Mouse (Mus musculus): ENCODE measurements around the gene Tmem232. TPM values are rescaled to one million over a fixed set of nuclear protein-coding genes. Genes with fewer than 3 reads are reported as not detected.
"Not testable (repeated sequence)": the region's sequence is repeated elsewhere in the genome, so short reads cannot be mapped to it uniquely, and the experiment has no call there.

Gene Tmem232
- polyA plus RNA-seq, 1 experiment from 2014 or later = not detected

DNA sequence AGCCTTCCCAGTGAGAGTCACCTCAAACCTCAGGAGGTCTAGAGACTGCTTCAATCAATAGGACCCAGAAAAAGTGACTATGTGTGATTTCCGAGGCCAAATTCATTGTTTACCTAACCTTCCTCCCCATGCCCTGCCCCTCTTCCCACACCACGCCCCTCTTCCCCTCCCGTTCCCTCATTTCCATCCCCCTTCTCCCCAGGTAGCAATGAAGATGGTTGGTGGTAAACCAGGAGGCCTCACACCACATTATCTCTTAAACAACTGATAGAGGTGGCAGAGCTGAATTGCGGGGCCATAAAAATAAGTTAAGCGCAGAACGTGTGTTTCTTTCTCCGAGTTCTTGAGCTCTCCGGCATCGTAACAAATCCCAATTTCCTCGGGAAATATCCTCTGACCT is 55.9 kb downstream of the Tmem232 start:
- no peak overlapping the region for H3K9ac ChIP-seq
- H3K27me3 ChIP-seq (replicated peaks) = no peaks in the 10 kb centered on the region
- peak; percentile 83 for ATAC-seq
- H3K4me1 ChIP-seq (replicated peaks) = no peaks in the 10 kb centered on the region
- H3K27ac ChIP-seq = no peak overlapping the region
- no peaks in the 10 kb centered on the region for H3K9me3 ChIP-seq
- peak overlapping the region; percentile 35 for H3K4me2 ChIP-seq (replicated peaks)
- H3K4me3 ChIP-seq (replicated peaks) = no peak overlapping the region
- H3K36me3 ChIP-seq = no peaks in the 10 kb centered on the region
- 21% methylated on average over 10 of the region's 10 CpGs for WGBS

DNA sequence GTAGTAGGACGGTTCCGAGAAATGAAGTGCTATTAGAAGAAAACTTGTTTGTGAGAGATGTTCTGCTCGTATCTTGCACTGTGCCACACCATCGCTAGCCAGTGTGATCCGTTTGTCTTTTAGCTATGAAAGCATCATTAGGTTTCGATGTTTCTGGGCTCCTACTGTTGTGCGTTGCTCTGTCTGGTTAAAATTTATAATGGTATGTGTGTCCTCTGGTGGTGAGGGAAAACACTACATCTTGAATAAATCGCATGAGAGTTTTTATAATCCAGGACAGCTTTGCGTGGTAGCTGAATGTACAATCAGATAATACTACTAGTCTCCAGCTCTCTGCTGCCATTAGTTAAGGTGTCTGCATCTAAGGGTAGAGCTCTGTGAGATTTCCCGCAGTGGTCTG is 63.8 kb downstream of the Tmem232 start:
- H3K4me2 ChIP-seq (replicated peaks) = no peak overlapping the region
- H3K4me1 ChIP-seq (replicated peaks) = no peaks in the 10 kb centered on the region
- H3K9ac ChIP-seq = no peak overlapping the region
- no peaks in the 10 kb centered on the region for H3K9me3 ChIP-seq
- 89% methylated on average over 10 of the region's 10 CpGs for WGBS
- H3K27ac ChIP-seq = no peak overlapping the region
- H3K36me3 ChIP-seq = no peaks in the 10 kb centered on the region
- ATAC-seq = no peak
- H3K27me3 ChIP-seq (replicated peaks) = no peaks in the 10 kb centered on the region
- H3K4me3 ChIP-seq (replicated peaks) = no peak overlapping the region

DNA sequence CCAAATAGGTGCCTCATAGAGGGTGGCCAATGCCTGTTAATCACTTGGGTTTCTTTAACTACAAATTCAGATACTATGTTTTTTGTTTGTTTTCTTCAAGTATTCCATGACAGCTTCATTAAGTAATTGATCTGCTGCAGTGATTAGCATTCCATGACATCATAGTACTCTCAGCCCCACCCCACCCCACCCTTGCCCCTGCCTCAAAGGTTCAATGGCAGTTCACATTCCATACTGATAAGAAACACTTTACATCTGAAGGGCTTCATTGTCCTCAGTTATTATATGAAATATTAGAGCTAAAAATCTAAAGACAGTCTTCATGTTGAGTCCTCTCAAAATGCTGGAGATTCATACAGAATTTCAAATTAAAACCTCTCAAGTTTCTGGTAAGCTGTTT is 89.8 kb downstream of the Tmem232 start:
- H3K4me3 ChIP-seq (replicated peaks) = no peak overlapping the region
- H3K4me2 ChIP-seq (replicated peaks) = no peak overlapping the region
- no peak overlapping the region for H3K27ac ChIP-seq
- no peaks in the 10 kb centered on the region for H3K9me3 ChIP-seq
- no peaks in the 10 kb centered on the region for H3K4me1 ChIP-seq (replicated peaks)
- H3K27me3 ChIP-seq (replicated peaks) = no peaks in the 10 kb centered on the region
- H3K36me3 ChIP-seq = no peaks in the 10 kb centered on the region
- no peak overlapping the region for H3K9ac ChIP-seq
- peak; percentile 72; the same call in 1 of the 2 replicates for ATAC-seq

- H3K9ac ChIP-seq; H3K4me2 ChIP-seq (replicated peaks); H3K4me3 ChIP-seq (replicated peaks); ATAC-seq; H3K27ac ChIP-seq; H3K27me3 ChIP-seq (replicated peaks); H3K4me1 ChIP-seq (replicated peaks); H3K36me3 ChIP-seq; H3K9me3 ChIP-seq: not testable (repeated sequence)
- WGBS = 90% methylated on average over 12 of the region's 12 CpGs
Observed at GRCm38 (mm10) chr17:65437906-65438305, 102.7 kb downstream of the Tmem232 start.

- Histone ChIP-seq H3K4me3 (replicated peaks) (no peak overlapping the region), H3K9ac (no peak overlapping the region), H3K4me2 (replicated peaks) (no peak overlapping the region), H3K36me3 (no peaks in the 10 kb centered on the region), H3K4me1 (replicated peaks) (no peaks in the 10 kb centered on the region), H3K27ac (no peak overlapping the region), H3K9me3 (no peaks in the 10 kb centered on the region), H3K27me3 (replicated peaks) (no peaks in the 10 kb centered on the region)
- ATAC-seq = no peak
Observed at GRCm38 (mm10) chr17:65419124-65419523, 121.5 kb downstream of the Tmem232 start.

- WGBS = 54% methylated on average over 9 of the region's 9 CpGs
- no peak overlapping the region for H3K27ac ChIP-seq
- ATAC-seq = no peak
Observed at GRCm38 (mm10) chr17:65405309-65405708, 135.3 kb downstream of the Tmem232 start.

GRCm38 (mm10) chr17:65400914-65401313 is 139.7 kb downstream of the Tmem232 start:
- Histone ChIP-seq H3K4me3 (replicated peaks) (no peak overlapping the region), H3K4me2 (replicated peaks) (no peak overlapping the region), H3K27ac (no peak overlapping the region), H3K9ac (no peak overlapping the region), H3K27me3 (replicated peaks) (no peaks in the 10 kb centered on the region), H3K4me1 (replicated peaks) (no peaks in the 10 kb centered on the region), H3K9me3 (no peaks in the 10 kb centered on the region), H3K36me3 (no peaks in the 10 kb centered on the region)
- WGBS = 90% methylated on average over 1 of the region's 1 CpGs
- no peak for ATAC-seq

More at GRCm38 (mm10) chr17:65405309-65405708, 135.3 kb downstream of the Tmem232 start:
- H3K9me3 ChIP-seq = no peaks in the 10 kb centered on the region
- no peaks in the 10 kb centered on the region for H3K4me1 ChIP-seq (replicated peaks)
- H3K9ac ChIP-seq = no peak overlapping the region
- H3K27me3 ChIP-seq (replicated peaks) = no peaks in the 10 kb centered on the region
- H3K4me2 ChIP-seq (replicated peaks) = no peak overlapping the region
- no peaks in the 10 kb centered on the region for H3K36me3 ChIP-seq
- H3K4me3 ChIP-seq (replicated peaks) = no peak overlapping the region

GRCm38 (mm10) chr17:65384411-65384962 is 156.1 kb downstream of the Tmem232 start:
- Histone ChIP-seq H3K4me1 (replicated peaks) (no peaks in the 10 kb centered on the region), H3K4me2 (replicated peaks) (no peak overlapping the region), H3K36me3 (no peaks in the 10 kb centered on the region), H3K9me3 (no peaks in the 10 kb centered on the region), H3K27me3 (replicated peaks) (no peaks in the 10 kb centered on the region), H3K4me3 (replicated peaks) (no peak overlapping the region), H3K9ac (no peak overlapping the region), H3K27ac (no peak overlapping the region)
- no peak for ATAC-seq
- 77% methylated on average over 9 of the region's 9 CpGs for WGBS

DNA sequence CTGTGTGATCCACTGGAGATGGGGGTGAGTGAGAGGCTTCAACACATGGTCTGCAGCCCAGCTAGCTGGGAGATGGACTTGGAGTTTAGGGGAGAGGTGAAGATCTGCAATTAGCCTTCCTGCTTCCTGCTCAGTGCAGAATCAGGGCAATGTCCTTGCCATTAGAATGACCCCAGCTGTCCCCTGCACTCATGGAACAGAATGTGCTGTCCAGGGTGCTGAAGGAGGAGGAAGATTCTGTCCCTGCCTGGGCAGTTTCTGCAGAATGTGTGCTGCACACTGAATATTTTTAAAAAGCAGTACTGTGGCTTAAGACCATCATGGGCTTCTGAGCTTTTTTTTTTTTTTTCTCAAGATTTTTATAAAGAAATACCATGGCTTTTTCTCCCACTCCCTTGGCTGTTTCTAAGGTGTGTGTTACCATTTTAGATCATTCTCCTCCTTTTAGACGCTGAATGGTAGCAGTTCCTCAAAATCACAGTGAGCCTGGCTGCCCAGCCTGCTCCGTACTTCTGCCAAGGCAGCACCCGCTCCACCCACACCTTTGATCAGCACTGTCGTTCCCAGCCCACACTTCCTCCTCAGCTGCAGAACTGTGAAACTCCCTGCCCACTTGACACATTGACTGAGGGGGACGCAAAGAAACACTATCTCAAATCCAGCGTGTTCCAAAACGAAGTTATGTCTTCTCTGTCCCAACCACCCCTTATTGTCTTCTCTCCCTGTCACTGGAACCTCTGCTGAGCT is 170.4 kb downstream of the Tmem232 start:
- Histone ChIP-seq H3K4me2 (replicated peaks) (no peak overlapping the region), H3K9me3 (no peaks in the 10 kb centered on the region), H3K4me3 (replicated peaks) (no peak overlapping the region), H3K27ac (no peak overlapping the region), H3K4me1 (replicated peaks) (no peaks in the 10 kb centered on the region), H3K36me3 (no peaks in the 10 kb centered on the region), H3K27me3 (replicated peaks) (no peaks in the 10 kb centered on the region), H3K9ac (no peak overlapping the region)
- ATAC-seq = no peak
- 30% methylated on average over 7 of the region's 7 CpGs for WGBS

DNA sequence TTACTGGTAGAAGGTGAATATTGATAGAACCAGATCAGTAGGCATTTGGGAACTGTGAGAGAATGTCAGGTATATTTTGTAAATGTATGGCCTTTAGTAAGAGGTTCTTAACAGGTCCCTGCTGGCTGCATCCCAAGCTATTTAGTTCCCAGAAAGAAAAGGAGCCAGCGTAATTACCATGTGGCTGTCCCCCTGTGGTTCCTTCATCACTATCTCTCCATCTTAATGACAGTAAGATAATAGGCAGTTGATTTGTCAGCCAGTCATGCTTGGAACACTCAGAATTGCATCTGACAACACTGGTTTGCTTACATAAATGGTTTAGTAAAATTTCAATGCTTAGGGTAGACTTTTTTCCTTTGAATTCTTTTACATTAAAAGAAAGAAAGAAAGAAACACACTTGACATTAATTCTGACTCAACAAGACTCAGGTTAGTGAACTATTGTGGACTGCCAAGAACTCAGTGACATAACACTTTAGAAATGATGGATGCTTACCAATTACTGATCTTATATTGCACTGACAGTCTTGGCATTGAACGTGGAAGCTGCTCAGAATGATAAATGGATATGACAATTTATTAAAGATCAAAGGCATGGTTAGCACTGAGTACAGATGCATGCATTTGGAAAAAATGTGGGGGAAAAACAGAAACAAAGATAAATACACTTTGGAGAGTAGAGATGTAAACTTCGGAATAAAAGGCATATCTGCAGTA is 174.9 kb downstream of the Tmem232 start:
- Histone ChIP-seq H3K9me3 (no peaks in the 10 kb centered on the region), H3K9ac (no peak overlapping the region), H3K27me3 (replicated peaks) (no peaks in the 10 kb centered on the region), H3K4me3 (replicated peaks) (no peak overlapping the region), H3K4me2 (replicated peaks) (no peak overlapping the region), H3K27ac (no peak overlapping the region), H3K36me3 (no peaks in the 10 kb centered on the region), H3K4me1 (replicated peaks) (no peaks in the 10 kb centered on the region)
- 65% methylated on average over 3 of the region's 3 CpGs for WGBS
- no peak for ATAC-seq

GRCm38 (mm10) chr17:65351836-65352235 is 188.7 kb downstream of the Tmem232 start:
- H3K4me2 ChIP-seq (replicated peaks) = no peak overlapping the region
- H3K27ac ChIP-seq = no peak overlapping the region
- WGBS = 87% methylated on average over 8 of the region's 8 CpGs
- no peaks in the 10 kb centered on the region for H3K9me3 ChIP-seq
- no peaks in the 10 kb centered on the region for H3K36me3 ChIP-seq
- no peak overlapping the region for H3K9ac ChIP-seq
- no peaks in the 10 kb centered on the region for H3K4me1 ChIP-seq (replicated peaks)
- H3K27me3 ChIP-seq (replicated peaks) = no peaks in the 10 kb centered on the region
- no peak overlapping the region for H3K4me3 ChIP-seq (replicated peaks)
- ATAC-seq = no peak

DNA sequence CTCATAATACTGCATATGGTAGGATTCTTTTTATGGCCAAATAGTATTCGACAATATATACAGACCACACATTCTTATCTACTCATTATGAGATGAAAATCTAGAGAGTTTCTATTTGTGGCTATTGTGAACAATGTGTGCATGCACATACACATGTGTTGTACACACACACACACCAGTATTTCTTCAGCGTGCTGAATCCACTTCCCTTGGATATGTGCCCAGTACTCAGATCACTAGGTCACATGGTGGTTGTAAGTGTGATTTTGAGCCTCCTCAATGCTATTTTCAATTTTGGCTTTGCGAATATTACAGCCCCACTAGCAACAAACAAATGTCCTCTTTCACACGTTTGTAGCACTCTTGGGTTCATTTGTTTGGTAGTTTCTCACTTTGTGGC is 200.6 kb downstream of the Tmem232 start:
- no peak for ATAC-seq

GRCm38 (mm10) chr17:65330759-65331158 is 209.8 kb downstream of the Tmem232 start:
- H3K4me3 ChIP-seq (replicated peaks) = no peak overlapping the region
- H3K4me1 ChIP-seq (replicated peaks) = no peaks in the 10 kb centered on the region
- no peaks in the 10 kb centered on the region for H3K9me3 ChIP-seq
- ATAC-seq = no peak
- no peak overlapping the region for H3K9ac ChIP-seq
- H3K27ac ChIP-seq = no peak overlapping the region
- H3K4me2 ChIP-seq (replicated peaks) = no peak overlapping the region
- WGBS = 90% methylated on average over 8 of the region's 8 CpGs
- H3K27me3 ChIP-seq (replicated peaks) = no peaks in the 10 kb centered on the region
- H3K36me3 ChIP-seq = no peaks in the 10 kb centered on the region

More for the DNA sequence above, 200.6 kb downstream of the Tmem232 start:
- Histone ChIP-seq H3K27me3 (replicated peaks) (no peaks in the 10 kb centered on the region), H3K9me3 (no peaks in the 10 kb centered on the region), H3K4me2 (replicated peaks) (no peak overlapping the region), H3K36me3 (no peaks in the 10 kb centered on the region), H3K4me1 (replicated peaks) (no peaks in the 10 kb centered on the region), H3K4me3 (replicated peaks) (no peak overlapping the region), H3K9ac (no peak overlapping the region), H3K27ac (no peak overlapping the region)
- 66% methylated on average over 4 of the region's 4 CpGs for WGBS
